8 mouse cellular contexts compared by ENCODE assay signal in the genomic region with DNA sequence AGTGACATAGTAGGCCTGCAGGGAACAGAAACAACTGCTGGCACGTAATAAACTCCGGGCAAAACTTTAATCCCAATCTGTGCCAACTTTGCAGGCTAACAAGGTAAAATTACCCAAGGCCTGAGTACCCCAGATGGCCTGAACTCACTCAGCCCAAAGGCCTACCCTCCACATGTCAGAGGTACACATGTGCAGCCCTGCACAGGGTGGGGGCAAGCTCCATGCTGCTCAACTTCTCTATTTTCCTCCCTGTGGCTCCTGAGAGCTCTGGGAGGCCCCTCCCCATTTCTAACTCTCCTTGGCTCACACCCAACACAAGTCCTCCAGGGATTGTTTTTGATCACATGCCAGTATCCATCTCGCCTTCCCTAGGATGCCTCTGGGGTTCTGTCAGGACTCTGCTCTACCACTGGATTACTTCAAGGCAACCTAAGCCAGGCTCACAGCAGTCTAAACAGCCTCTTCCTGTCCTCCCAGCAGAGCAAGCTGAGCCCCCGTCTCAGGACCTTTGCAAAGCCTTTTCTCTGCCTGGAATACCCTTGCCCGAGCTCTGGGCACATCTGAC. TPM values are rescaled to one million over a fixed set of nuclear protein-coding genes. Genes with fewer than 3 reads are reported as not detected.
DNase-seq lines count a peak whose midpoint lies in the region; ATAC-seq lines count a peak whose summit lies in the region.
"Had no signal": no experiment of that assay in that cellular context is flagged by ENCODE, and none has a peak within 500 bp of the region (broad histone marks: within the 10 kb centered on the region; RNA-seq: fewer than 3 reads in every experiment).

No protein-coding gene starts in this region.

- H3K9ac ChIP-seq in liver, embryonic 11.5 days (ENCODE audit: low read depth, low read length): no peak overlapping the region
- no peak overlapping the region for H3K9ac ChIP-seq in liver, embryonic 12.5 days
- H3K9ac ChIP-seq in embryonic facial prominence, embryonic 13.5 days: peak overlapping the region; percentile 46
- H3K9ac ChIP-seq in neural tube, embryonic 13.5 days: peak overlapping the region; percentile 39

- no peak for ATAC-seq in liver, embryonic 11.5 days (replicated peaks; ENCODE audit: low FRiP score)
- ATAC-seq in liver, embryonic 12.5 days: no peak
- peak; percentile 60 for ATAC-seq in embryonic facial prominence, embryonic 13.5 days (ENCODE audit: insufficient number of reproducible peaks, insufficient read depth, low FRiP score, low TSS enrichment, low read depth)
- ATAC-seq in neural tube, embryonic 13.5 days (ENCODE audit: low read depth): peak; percentile 17; the same call in 1 of the 2 replicates

- no peak for DNase-seq in liver, embryonic 11.5 days (ENCODE audit: low spot score)
- DNase-seq in hindbrain, embryonic 10.5 days (ENCODE audit: low spot score): no peak
- no peak for DNase-seq in adrenal gland, postnatal 25 days
- DNase-seq in right cerebral cortex, postnatal 4 days: no peak
- DNase-seq: thymus, postnatal 36 days had no signal

- H3K27me3 ChIP-seq in liver, embryonic 11.5 days (replicated peaks; ENCODE audit: control insufficient read depth, insufficient read depth, low read length): no peaks in the 10 kb centered on the region
- H3K27me3 ChIP-seq in liver, embryonic 12.5 days (replicated peaks): peaks cover 17% of the 10 kb centered on the region
- no peaks in the 10 kb centered on the region for H3K27me3 ChIP-seq in embryonic facial prominence, embryonic 13.5 days
- H3K27me3 ChIP-seq in hindbrain, embryonic 10.5 days (ENCODE audit: insufficient read depth, poor library complexity, severe bottlenecking): peaks cover 63% of the 10 kb centered on the region
- peaks cover 28% of the 10 kb centered on the region for H3K27me3 ChIP-seq in neural tube, embryonic 13.5 days

- no peaks in the 10 kb centered on the region for H3K36me3 ChIP-seq in liver, embryonic 11.5 days (ENCODE audit: control insufficient read depth, insufficient read depth, low read length)
- no peaks in the 10 kb centered on the region for H3K36me3 ChIP-seq in liver, embryonic 12.5 days
- peaks cover 5% of the 10 kb centered on the region; the same call in 1 of the 2 replicates for H3K36me3 ChIP-seq in embryonic facial prominence, embryonic 13.5 days
- H3K36me3 ChIP-seq in hindbrain, embryonic 10.5 days: no peaks in the 10 kb centered on the region
- no peaks in the 10 kb centered on the region for H3K36me3 ChIP-seq in neural tube, embryonic 13.5 days

- no peak overlapping the region for H3K4me3 ChIP-seq in liver, embryonic 11.5 days (ENCODE audit: low read depth, low read length)
- H3K4me3 ChIP-seq in liver, embryonic 12.5 days: no peak overlapping the region
- no peak overlapping the region for H3K4me3 ChIP-seq in embryonic facial prominence, embryonic 13.5 days
- no peak overlapping the region for H3K4me3 ChIP-seq in hindbrain, embryonic 10.5 days
- H3K4me3 ChIP-seq in neural tube, embryonic 13.5 days: no peak overlapping the region

- no peaks in the 10 kb centered on the region; the same call in 1 of the 2 replicates for H3K4me1 ChIP-seq in liver, embryonic 11.5 days (replicated peaks; ENCODE audit: control insufficient read depth, insufficient read depth, low read length)
- H3K4me1 ChIP-seq in liver, embryonic 12.5 days: 0 out of 2 replicates have a peak, but pooled peaks cover 5% of the 10 kb centered on the region
- peaks cover 98% of the 10 kb centered on the region for H3K4me1 ChIP-seq in embryonic facial prominence, embryonic 13.5 days
- H3K4me1 ChIP-seq in hindbrain, embryonic 10.5 days (replicated peaks): peaks cover 85% of the 10 kb centered on the region
- H3K4me1 ChIP-seq in neural tube, embryonic 13.5 days (replicated peaks): peaks cover 100% of the 10 kb centered on the region

- no peak overlapping the region for H3K4me2 ChIP-seq in liver, embryonic 11.5 days
- no peak overlapping the region for H3K4me2 ChIP-seq in liver, embryonic 12.5 days
- peak overlapping the region; percentile 50 for H3K4me2 ChIP-seq in embryonic facial prominence, embryonic 13.5 days
- H3K4me2 ChIP-seq in neural tube, embryonic 13.5 days: peak overlapping the region; percentile 34

- peak overlapping the region; percentile 49; the same call in 1 of the 2 replicates for H3K27ac ChIP-seq in liver, embryonic 11.5 days (ENCODE audit: low read depth, low read length)
- no peak overlapping the region for H3K27ac ChIP-seq in liver, embryonic 12.5 days
- peak overlapping the region; percentile 87 for H3K27ac ChIP-seq in embryonic facial prominence, embryonic 13.5 days
- peak overlapping the region; percentile 66 for H3K27ac ChIP-seq in hindbrain, embryonic 10.5 days
- H3K27ac ChIP-seq in neural tube, embryonic 13.5 days (replicated peaks): peak overlapping the region; percentile 90

- 63% methylated on average over 5 of the region's 5 CpGs for WGBS in liver, embryonic 11.5 days
- WGBS in liver, embryonic 12.5 days (ENCODE audit: insufficient replicate concordance): 48% methylated on average over 5 of the region's 5 CpGs
- 30% methylated on average over 5 of the region's 5 CpGs for WGBS in embryonic facial prominence, embryonic 13.5 days
- WGBS in hindbrain, embryonic 10.5 days: 67% methylated on average over 5 of the region's 5 CpGs
- WGBS in neural tube, embryonic 13.5 days: 45% methylated on average over 5 of the region's 5 CpGs

- no peaks in the 10 kb centered on the region for H3K9me3 ChIP-seq in liver, embryonic 11.5 days (ENCODE audit: control insufficient read depth, low read length)
- no peaks in the 10 kb centered on the region for H3K9me3 ChIP-seq in liver, embryonic 12.5 days (replicated peaks)
- H3K9me3 ChIP-seq in embryonic facial prominence, embryonic 13.5 days: no peaks in the 10 kb centered on the region
- H3K9me3 ChIP-seq in hindbrain, embryonic 10.5 days: no peaks in the 10 kb centered on the region
- H3K9me3 ChIP-seq in neural tube, embryonic 13.5 days: no peaks in the 10 kb centered on the region

RNA-seq across cellular contexts. Expression of a gene that starts 50.2 kb away (rescaled TPM):
- 6.4 and 7.1 TPM in 2 replicates for polyA plus RNA-seq in liver, embryonic 11.5 days (2014; fragmentation: Nextera tagmentation; extraction: Ambion mirVana)
- 3.9 and 4.0 TPM in 2 replicates for polyA plus RNA-seq in liver, embryonic 12.5 days (2016; fragmentation: Nextera tagmentation; extraction: Ambion mirVana)
- 15.2 and 15.8 TPM in 2 replicates for polyA plus RNA-seq in embryonic facial prominence, embryonic 13.5 days (2015; fragmentation: Nextera tagmentation; extraction: Ambion mirVana)
- polyA plus RNA-seq in hindbrain, embryonic 10.5 days (2016; fragmentation: Nextera tagmentation; extraction: Ambion mirVana): 6.7 and 6.9 TPM in 2 replicates
- polyA plus RNA-seq in neural tube, embryonic 13.5 days (2015; fragmentation: Nextera tagmentation; extraction: Ambion mirVana): 11.8 and 12.7 TPM in 2 replicates
- 87.9 and 103 TPM in 2 replicates for total RNA-seq in adrenal gland, postnatal 25 days (2021)

Comparison
In these comparisons a context has a peak if more than half of its experiments do, and no peak if none do; other contexts are left out.
1. ATAC-seq: peak in embryonic facial prominence, embryonic 13.5 days (single experiment) and neural tube, embryonic 13.5 days (single experiment); none in liver, embryonic 11.5 days (single experiment) and liver, embryonic 12.5 days (single experiment).
2. H3K4me2 ChIP-seq: peak in embryonic facial prominence, embryonic 13.5 days (single experiment) and neural tube, embryonic 13.5 days (single experiment); none in liver, embryonic 11.5 days (single experiment) and liver, embryonic 12.5 days (single experiment).
3. H3K9ac ChIP-seq: peak in embryonic facial prominence, embryonic 13.5 days (single experiment) and neural tube, embryonic 13.5 days (single experiment); none in liver, embryonic 11.5 days (single experiment) and liver, embryonic 12.5 days (single experiment).